Mouse (Mus musculus): ENCODE measurements around the gene Psmb11. TPM values are rescaled to one million over a fixed set of nuclear protein-coding genes. Genes with fewer than 3 reads are reported as not detected.

Psmb11 gene
- polyA plus RNA-seq, 1 experiment from 2014 or later = 0.06 TPM

DNA sequence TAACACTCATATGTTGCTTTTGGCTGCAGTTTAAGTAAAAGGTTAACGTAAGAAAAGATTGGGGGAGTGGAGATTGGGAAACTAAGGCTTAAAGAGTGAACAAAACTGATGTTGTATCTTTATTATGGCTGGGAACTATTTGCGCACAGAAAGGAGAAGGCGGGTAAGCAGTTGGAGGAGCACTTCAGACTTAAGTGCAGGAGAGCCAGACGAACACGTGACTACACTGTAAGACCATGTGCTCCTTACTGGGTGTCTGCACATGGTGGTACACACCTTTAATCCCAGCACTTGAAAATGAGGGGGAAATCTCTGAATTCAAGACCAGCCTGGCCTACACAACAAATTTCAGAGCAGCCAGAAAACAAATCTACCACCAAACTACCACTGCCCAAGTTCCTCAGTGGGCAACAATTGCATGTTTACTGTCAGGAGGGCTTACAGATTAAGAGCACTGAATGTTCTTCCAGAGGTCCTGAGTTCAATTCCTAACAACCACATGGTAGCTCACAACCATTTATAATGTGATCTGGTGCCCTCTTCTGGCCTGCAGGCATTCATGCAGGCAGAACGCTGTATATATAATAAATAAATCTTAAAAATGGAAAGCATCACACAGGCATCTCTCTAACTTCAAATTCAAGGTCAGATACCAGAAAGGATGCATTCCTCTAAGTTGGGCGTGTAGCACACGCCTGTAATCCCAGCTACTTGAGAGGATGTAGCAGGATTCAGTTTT is 25.8 kb downstream of the Psmb11 start:
- Histone ChIP-seq H3K4me3 (no peak overlapping the region), H3K27ac (replicated peaks) (no peak overlapping the region), H3K27me3 (ENCODE audit: low read depth, poor library complexity, severe bottlenecking) (no peaks in the 10 kb centered on the region), H3K36me3 (peaks cover 99% of the 10 kb centered on the region), H3K9me3 (replicated peaks) (no peaks in the 10 kb centered on the region), H3K4me1 (peaks cover 36% of the 10 kb centered on the region)
- WGBS = 95% methylated on average over 8 of the region's 8 CpGs
- DNase-seq (ENCODE audit: low spot score) = no peak

- DNase-seq (ENCODE audit: low spot score) = no peak
- Histone ChIP-seq H3K4me3 (no peak overlapping the region), H3K4me1 (peaks cover 42% of the 10 kb centered on the region), H3K27me3 (ENCODE audit: low read depth, poor library complexity, severe bottlenecking) (no peaks in the 10 kb centered on the region), H3K36me3 (peaks cover 94% of the 10 kb centered on the region), H3K9me3 (replicated peaks) (no peaks in the 10 kb centered on the region), H3K27ac (replicated peaks) (no peak overlapping the region)
- 82% methylated on average over 4 of the region's 4 CpGs for WGBS
Observed at GRCm38 (mm10) chr14:54647900-54648299, 26.7 kb downstream of the Psmb11 start.

DNA sequence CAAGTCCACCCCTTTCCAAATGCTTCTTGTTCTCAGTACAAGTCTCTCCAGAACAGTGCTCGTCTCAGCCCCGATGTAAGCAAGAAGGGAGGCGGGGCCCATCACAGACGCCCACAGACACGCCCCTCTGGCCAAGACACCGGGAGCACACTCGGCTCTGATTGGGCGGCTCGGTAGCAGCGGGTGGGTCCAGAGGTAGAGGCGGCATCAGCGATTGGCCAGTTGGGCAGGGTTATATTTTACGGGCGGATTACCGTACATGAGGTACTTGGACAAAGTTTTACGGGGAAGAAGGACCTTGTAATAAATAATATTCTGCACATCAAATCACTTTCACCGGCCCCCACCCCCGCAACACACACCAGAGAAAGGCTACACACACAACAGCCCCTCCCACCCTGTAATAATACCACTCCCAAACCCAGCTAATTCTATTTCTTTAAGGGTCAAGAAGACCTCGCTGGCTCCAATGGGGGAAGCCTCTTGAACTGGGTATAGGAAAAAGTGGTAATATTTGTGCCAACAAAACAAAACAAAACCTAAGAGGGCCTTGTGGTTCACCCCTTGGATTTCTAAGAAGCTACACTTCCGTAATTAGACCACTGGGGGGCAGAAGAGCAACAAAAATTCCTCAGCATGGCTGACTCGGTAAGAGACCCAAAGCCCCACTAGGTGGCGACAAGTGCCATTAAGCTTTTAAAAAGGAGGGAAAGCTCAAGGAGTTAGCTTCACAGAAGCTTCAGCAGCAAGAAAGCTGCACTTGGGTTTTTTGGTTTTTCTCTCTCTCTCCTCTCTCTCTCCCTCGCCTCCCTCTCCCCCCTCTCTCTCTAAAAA is 29.6 kb downstream of the Psmb11 start:
- no peaks in the 10 kb centered on the region for H3K27me3 ChIP-seq (ENCODE audit: low read depth, poor library complexity, severe bottlenecking)
- H3K27ac ChIP-seq (replicated peaks) = 0 out of 2 replicates have a peak overlapping the region, but pooled peaks have one; percentile 33
- H3K36me3 ChIP-seq = peaks cover 84% of the 10 kb centered on the region
- DNase-seq (ENCODE audit: low spot score) = peak; percentile 84
- WGBS = 71% methylated on average over 23 of the region's 23 CpGs
- peaks cover 54% of the 10 kb centered on the region for H3K4me1 ChIP-seq
- H3K4me3 ChIP-seq = peak overlapping the region; percentile 69
- no peaks in the 10 kb centered on the region for H3K9me3 ChIP-seq (replicated peaks)

DNA sequence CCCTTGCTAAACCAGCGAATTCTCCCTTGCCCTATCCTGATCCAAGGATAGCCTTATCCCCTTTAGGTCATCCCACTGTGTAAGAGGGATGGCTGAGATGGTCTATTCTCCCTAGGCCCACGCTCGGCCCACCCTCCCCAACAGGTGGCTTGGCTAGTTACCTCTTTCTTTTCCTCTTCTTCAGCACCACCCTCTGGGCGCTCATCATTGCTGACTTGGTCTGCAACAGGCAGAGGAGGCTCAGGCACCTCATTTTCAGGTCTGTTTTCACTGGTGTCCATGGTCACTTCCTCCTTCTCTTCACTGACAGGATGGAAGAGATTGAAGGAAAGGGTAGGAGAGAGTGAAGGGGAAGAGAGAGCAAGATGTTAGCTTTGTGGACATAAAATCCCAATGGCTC is 30.3 kb downstream of the Psmb11 start:
- peak overlapping the region; percentile 69 for H3K4me3 ChIP-seq
- no peak for DNase-seq (ENCODE audit: low spot score)
- H3K27ac ChIP-seq (replicated peaks) = 0 out of 2 replicates have a peak overlapping the region, but pooled peaks have one; percentile 33
- peaks cover 84% of the 10 kb centered on the region for H3K36me3 ChIP-seq
- WGBS = 75% methylated on average over 4 of the region's 4 CpGs
- H3K4me1 ChIP-seq = peaks cover 54% of the 10 kb centered on the region
- no peaks in the 10 kb centered on the region for H3K27me3 ChIP-seq (ENCODE audit: low read depth, poor library complexity, severe bottlenecking)
- H3K9me3 ChIP-seq (replicated peaks) = no peaks in the 10 kb centered on the region

DNA sequence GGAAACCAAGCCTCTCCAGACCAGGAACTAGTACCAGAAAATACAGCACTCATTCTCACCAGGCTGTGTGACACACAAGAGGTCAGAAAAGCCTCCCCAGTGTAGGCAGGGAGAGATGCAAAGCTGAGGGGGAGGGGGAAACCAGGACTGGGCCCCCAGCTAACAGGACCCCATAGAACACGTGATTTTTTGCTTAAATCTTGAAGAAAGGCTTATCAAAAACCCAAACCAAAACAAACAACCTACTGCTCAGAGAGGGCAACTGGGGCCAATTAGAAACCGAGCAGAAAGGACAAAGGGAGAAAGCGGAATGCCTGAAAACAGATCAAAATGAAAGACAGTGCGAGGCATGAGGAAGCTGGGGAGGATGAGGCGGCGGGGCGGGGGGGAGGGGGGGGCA is 31.6 kb downstream of the Psmb11 start:
- Histone ChIP-seq H3K4me3 (peak overlapping the region; percentile 69), H3K27me3 (ENCODE audit: low read depth, poor library complexity, severe bottlenecking) (no peaks in the 10 kb centered on the region), H3K4me1 (peaks cover 54% of the 10 kb centered on the region), H3K9me3 (replicated peaks) (no peaks in the 10 kb centered on the region), H3K36me3 (peaks cover 84% of the 10 kb centered on the region), H3K27ac (replicated peaks) (peak overlapping the region; percentile 92)
- WGBS = under 1% methylated on average over 7 of the region's 7 CpGs
- no peak for DNase-seq (ENCODE audit: low spot score)

- peak; percentile 90 for DNase-seq (ENCODE audit: low spot score)
- no peaks in the 10 kb centered on the region for H3K27me3 ChIP-seq (ENCODE audit: low read depth, poor library complexity, severe bottlenecking)
- H3K4me1 ChIP-seq = peaks cover 52% of the 10 kb centered on the region
- H3K4me3 ChIP-seq = peak overlapping the region; percentile 69
- peak overlapping the region; percentile 92 for H3K27ac ChIP-seq (replicated peaks)
- peaks cover 84% of the 10 kb centered on the region for H3K36me3 ChIP-seq
- 0% methylated on average over 12 of the region's 12 CpGs for WGBS
- H3K9me3 ChIP-seq (replicated peaks) = no peaks in the 10 kb centered on the region
Observed at GRCm38 (mm10) chr14:54653496-54653895, 32.3 kb downstream of the Psmb11 start.

- no peaks in the 10 kb centered on the region for H3K4me1 ChIP-seq
- 95% methylated on average over 2 of the region's 2 CpGs for WGBS
- H3K27me3 ChIP-seq (ENCODE audit: low read depth, poor library complexity, severe bottlenecking) = no peaks in the 10 kb centered on the region
- no peaks in the 10 kb centered on the region for H3K9me3 ChIP-seq (replicated peaks)
- no peak for DNase-seq (ENCODE audit: low spot score)
- no peak overlapping the region for H3K27ac ChIP-seq (replicated peaks)
- H3K36me3 ChIP-seq = peaks cover 100% of the 10 kb centered on the region
- no peak overlapping the region for H3K4me3 ChIP-seq
Observed at GRCm38 (mm10) chr14:54660009-54660408, 38.8 kb downstream of the Psmb11 start.

DNA sequence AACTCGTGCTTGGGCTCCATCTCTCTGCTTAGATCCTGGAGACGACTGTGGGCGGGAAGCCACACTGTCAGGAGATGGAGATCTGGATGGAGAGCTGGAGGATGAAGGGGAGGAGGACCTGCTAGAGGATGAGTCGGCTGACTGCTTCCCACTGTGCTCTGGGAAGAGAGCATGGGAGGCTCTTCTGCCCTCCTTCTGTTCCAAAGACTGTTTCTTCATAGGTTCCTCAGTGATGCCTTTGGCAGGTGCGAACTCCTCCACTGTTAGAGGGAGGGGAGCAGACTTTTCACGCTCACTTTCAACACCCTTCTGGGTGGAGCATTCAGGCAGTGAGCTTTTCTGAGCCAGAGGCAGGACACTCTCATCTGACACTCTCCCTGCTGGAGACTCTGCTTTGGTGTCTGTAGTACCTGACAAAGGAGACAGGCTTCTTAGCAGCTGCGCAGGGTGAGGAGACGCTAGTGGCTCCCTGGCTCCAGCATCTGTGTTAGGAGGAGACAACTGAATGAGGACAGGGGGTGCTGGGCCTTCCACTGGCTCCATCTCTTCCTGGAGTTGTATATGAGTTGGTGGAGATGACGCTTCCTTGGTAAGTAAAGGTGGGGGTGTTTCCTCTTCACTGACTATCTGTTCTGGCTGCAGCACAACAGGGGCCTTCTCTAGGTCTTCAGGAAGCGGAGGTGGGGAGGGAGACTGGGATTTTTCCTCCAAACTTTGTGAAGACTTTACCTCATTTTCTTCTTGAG is 43.4 kb downstream of the Psmb11 start:
- WGBS = 93% methylated on average over 10 of the region's 10 CpGs
- no peak for DNase-seq (ENCODE audit: low spot score)
- Histone ChIP-seq H3K27ac (replicated peaks) (no peak overlapping the region), H3K4me1 (no peaks in the 10 kb centered on the region), H3K27me3 (ENCODE audit: low read depth, poor library complexity, severe bottlenecking) (no peaks in the 10 kb centered on the region), H3K36me3 (peaks cover 97% of the 10 kb centered on the region), H3K4me3 (no peak overlapping the region), H3K9me3 (replicated peaks) (no peaks in the 10 kb centered on the region)

GRCm38 (mm10) chr14:54669381-54669780 is 48.1 kb downstream of the Psmb11 start:
- Histone ChIP-seq H3K4me3 (no peak overlapping the region), H3K4me1 (no peaks in the 10 kb centered on the region), H3K27ac (replicated peaks) (no peak overlapping the region), H3K36me3 (peaks cover 90% of the 10 kb centered on the region), H3K27me3 (ENCODE audit: low read depth, poor library complexity, severe bottlenecking) (no peaks in the 10 kb centered on the region), H3K9me3 (replicated peaks) (no peaks in the 10 kb centered on the region)
- 89% methylated on average over 4 of the region's 4 CpGs for WGBS
- DNase-seq (ENCODE audit: low spot score) = no peak

DNA sequence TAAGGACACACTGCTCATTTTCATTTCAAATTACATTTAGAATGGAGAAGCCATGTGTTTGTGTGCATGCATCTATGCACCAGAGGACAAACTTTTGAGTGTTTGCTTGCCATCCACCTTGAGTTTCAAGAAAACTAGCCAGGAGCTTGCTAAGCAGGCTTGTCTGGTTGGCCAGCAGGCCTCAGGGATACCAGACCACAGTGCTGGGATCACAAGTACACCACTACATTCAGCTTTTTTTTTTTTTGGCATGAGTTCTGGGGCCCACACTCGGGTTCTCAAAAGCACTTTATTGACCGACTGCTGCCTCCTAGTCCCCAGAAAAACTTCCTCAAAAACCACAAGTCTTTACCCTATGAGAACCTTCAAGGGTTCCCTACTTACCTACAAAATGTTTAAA is 53.1 kb downstream of the Psmb11 start:
- DNase-seq (ENCODE audit: low spot score) = no peak
- H3K27me3 ChIP-seq (ENCODE audit: low read depth, poor library complexity, severe bottlenecking) = no peaks in the 10 kb centered on the region
- H3K9me3 ChIP-seq (replicated peaks) = no peaks in the 10 kb centered on the region
- peaks cover 91% of the 10 kb centered on the region for H3K36me3 ChIP-seq
- no peaks in the 10 kb centered on the region for H3K4me1 ChIP-seq
- H3K4me3 ChIP-seq = no peak overlapping the region
- H3K27ac ChIP-seq (replicated peaks) = no peak overlapping the region
- WGBS = 95% methylated on average over 2 of the region's 2 CpGs

DNA sequence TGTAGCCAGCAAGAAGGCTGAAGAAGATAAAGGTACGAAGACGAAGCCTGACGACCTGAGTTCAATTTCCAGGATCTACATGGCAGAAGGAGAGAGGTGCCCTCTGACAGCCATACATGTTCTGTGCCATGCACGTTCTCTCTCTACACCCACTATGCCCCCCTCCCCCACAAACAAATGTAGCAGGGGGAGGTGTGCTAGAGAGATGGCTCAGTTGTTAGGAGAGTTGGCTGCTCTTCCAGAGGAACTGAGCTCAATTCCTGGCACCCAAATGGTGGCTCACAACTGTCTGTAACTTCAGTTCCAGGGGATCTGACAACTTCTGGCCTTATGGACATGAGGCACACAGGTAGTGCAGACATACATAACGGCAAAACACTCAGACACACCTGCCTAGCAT is 55.1 kb downstream of the Psmb11 start:
- Histone ChIP-seq H3K27me3 (ENCODE audit: low read depth, poor library complexity, severe bottlenecking) (no peaks in the 10 kb centered on the region), H3K4me1 (no peaks in the 10 kb centered on the region), H3K4me3 (no peak overlapping the region), H3K36me3 (peaks cover 94% of the 10 kb centered on the region), H3K27ac (replicated peaks) (no peak overlapping the region), H3K9me3 (replicated peaks) (no peaks in the 10 kb centered on the region)
- DNase-seq (ENCODE audit: low spot score) = no peak
- 91% methylated on average over 5 of the region's 5 CpGs for WGBS

DNA sequence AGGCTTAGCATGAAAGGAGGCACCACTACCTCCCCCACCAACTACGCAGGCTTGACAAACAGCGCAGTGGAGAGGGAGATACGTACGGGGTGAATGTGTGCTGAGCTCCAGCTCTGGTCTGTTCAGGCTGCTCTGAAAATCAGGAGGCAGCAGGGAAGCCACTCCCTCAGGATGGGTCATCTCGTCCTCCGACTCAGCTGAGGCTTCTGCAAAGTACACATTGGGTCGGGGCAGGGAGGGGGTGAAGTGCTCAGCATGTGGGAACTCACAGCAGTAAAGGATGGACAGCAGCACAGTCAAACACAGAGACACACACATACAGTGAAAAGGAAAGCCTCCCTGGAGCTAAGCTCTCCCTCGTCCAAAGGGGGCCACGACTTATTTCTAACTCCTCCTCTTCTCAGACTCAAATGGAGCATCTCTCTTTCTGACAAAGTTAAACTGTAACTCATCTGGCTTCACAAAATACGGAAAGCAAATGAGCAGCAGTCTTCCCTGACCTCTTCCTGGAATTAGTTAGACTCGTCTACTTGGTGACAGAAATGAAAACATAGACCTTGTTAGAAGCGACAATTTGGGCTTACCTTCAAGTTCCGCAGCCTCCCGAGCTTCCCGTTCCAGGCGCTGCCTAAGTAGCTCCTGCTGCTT is 57.5 kb downstream of the Psmb11 start:
- Histone ChIP-seq H3K27me3 (ENCODE audit: low read depth, poor library complexity, severe bottlenecking) (no peaks in the 10 kb centered on the region), H3K36me3 (peaks cover 95% of the 10 kb centered on the region), H3K27ac (replicated peaks) (no peak overlapping the region), H3K4me1 (no peaks in the 10 kb centered on the region), H3K4me3 (no peak overlapping the region), H3K9me3 (replicated peaks) (no peaks in the 10 kb centered on the region)
- WGBS = 89% methylated on average over 16 of the region's 16 CpGs
- DNase-seq (ENCODE audit: low spot score) = no peak
